Mouse (Mus musculus): ENCODE results near the gene Vmp1. TPM values are rescaled to one million over a fixed set of nuclear protein-coding genes. Genes with fewer than 3 reads are reported as not detected.

The Vmp1 gene
- polyA plus RNA-seq, 1 experiment, result 55.3 TPM

- TF ChIP-seq CTCF (conservative IDR thresholded peaks at IDR 0.05; ENCODE audit: insufficient read depth, insufficient read length, low read depth, low read length) (no peak), POLR2A (IDR thresholded peaks at IDR 0.05; ENCODE audit: low read depth, low read length) (no peak)
- 82% methylated on average over 4 of the region's 4 CpGs for WGBS
- Histone ChIP-seq H3K27me3 (replicated peaks; ENCODE audit: control insufficient read depth, insufficient read depth, low read length) (no peaks in the 10 kb centered on the region), H3K36me3 (ENCODE audit: control insufficient read depth, insufficient read depth, low read length) (no peaks in the 10 kb centered on the region), H3K4me1 (ENCODE audit: control insufficient read depth, insufficient read depth, low read length) (peaks cover 20% of the 10 kb centered on the region), H3K27ac (ENCODE audit: insufficient read depth, low read depth, low read length) (no peak overlapping the region), H3K4me3 (ENCODE audit: insufficient read depth, low read depth, low read length) (no peak overlapping the region)
- no peak for DNase-seq
Observed at GRCm38 (mm10) chr11:86591301-86591845, 92.3 kb downstream of the Vmp1 start.

GRCm38 (mm10) chr11:86590579-86590978 lies 93.1 kb downstream of the Vmp1 start:
- H3K4me3 ChIP-seq (ENCODE audit: insufficient read depth, low read depth, low read length), result no peak overlapping the region
- 93% methylated on average over 10 of the region's 10 CpGs for WGBS
- no peak overlapping the region for H3K27ac ChIP-seq (ENCODE audit: insufficient read depth, low read depth, low read length)
- DNase-seq, result no peak
- H3K4me1 ChIP-seq (ENCODE audit: control insufficient read depth, insufficient read depth, low read length), result peaks cover 14% of the 10 kb centered on the region
- TF ChIP-seq CTCF (conservative IDR thresholded peaks at IDR 0.05; ENCODE audit: insufficient read depth, insufficient read length, low read depth, low read length) (no peak), POLR2A (IDR thresholded peaks at IDR 0.05; ENCODE audit: low read depth, low read length) (no peak)
- no peaks in the 10 kb centered on the region for H3K27me3 ChIP-seq (replicated peaks; ENCODE audit: control insufficient read depth, insufficient read depth, low read length)
- no peaks in the 10 kb centered on the region for H3K36me3 ChIP-seq (ENCODE audit: control insufficient read depth, insufficient read depth, low read length)

GRCm38 (mm10) chr11:86590066-86590465 lies 93.6 kb downstream of the Vmp1 start:
- Histone ChIP-seq H3K4me1 (ENCODE audit: control insufficient read depth, insufficient read depth, low read length) (peaks cover 14% of the 10 kb centered on the region), H3K36me3 (ENCODE audit: control insufficient read depth, insufficient read depth, low read length) (no peaks in the 10 kb centered on the region), H3K27ac (ENCODE audit: insufficient read depth, low read depth, low read length) (no peak overlapping the region), H3K4me3 (ENCODE audit: insufficient read depth, low read depth, low read length) (no peak overlapping the region), H3K27me3 (replicated peaks; ENCODE audit: control insufficient read depth, insufficient read depth, low read length) (no peaks in the 10 kb centered on the region)
- 81% methylated on average over 4 of the region's 4 CpGs for WGBS
- DNase-seq, result no peak
- TF ChIP-seq POLR2A (IDR thresholded peaks at IDR 0.05; ENCODE audit: low read depth, low read length) (no peak), CTCF (conservative IDR thresholded peaks at IDR 0.05; ENCODE audit: insufficient read depth, insufficient read length, low read depth, low read length) (no peak)

- no peak for DNase-seq
- Histone ChIP-seq H3K27ac (ENCODE audit: insufficient read depth, low read depth, low read length) (no peak overlapping the region), H3K4me1 (ENCODE audit: control insufficient read depth, insufficient read depth, low read length) (peaks cover 13% of the 10 kb centered on the region), H3K36me3 (ENCODE audit: control insufficient read depth, insufficient read depth, low read length) (no peaks in the 10 kb centered on the region), H3K4me3 (ENCODE audit: insufficient read depth, low read depth, low read length) (no peak overlapping the region), H3K27me3 (replicated peaks; ENCODE audit: control insufficient read depth, insufficient read depth, low read length) (no peaks in the 10 kb centered on the region)
- 98% methylated on average over 4 of the region's 4 CpGs for WGBS
- TF ChIP-seq POLR2A (IDR thresholded peaks at IDR 0.05; ENCODE audit: low read depth, low read length) (no peak), CTCF (conservative IDR thresholded peaks at IDR 0.05; ENCODE audit: insufficient read depth, insufficient read length, low read depth, low read length) (no peak)
Observed at GRCm38 (mm10) chr11:86588583-86589298, 94.9 kb downstream of the Vmp1 start.

- TF ChIP-seq POLR2A (IDR thresholded peaks at IDR 0.05; ENCODE audit: low read depth, low read length) (no peak), CTCF (conservative IDR thresholded peaks at IDR 0.05; ENCODE audit: insufficient read depth, insufficient read length, low read depth, low read length) (no peak)
- H3K36me3 ChIP-seq (ENCODE audit: control insufficient read depth, insufficient read depth, low read length), result no peaks in the 10 kb centered on the region
- no peak for DNase-seq
- no peak overlapping the region for H3K4me3 ChIP-seq (ENCODE audit: insufficient read depth, low read depth, low read length)
- H3K27me3 ChIP-seq (replicated peaks; ENCODE audit: control insufficient read depth, insufficient read depth, low read length), result no peaks in the 10 kb centered on the region
- H3K4me1 ChIP-seq (ENCODE audit: control insufficient read depth, insufficient read depth, low read length), result peaks cover 9% of the 10 kb centered on the region
- 44% methylated on average over 7 of the region's 7 CpGs for WGBS
- peak overlapping the region; percentile 93 for H3K27ac ChIP-seq (ENCODE audit: insufficient read depth, low read depth, low read length)
Observed at GRCm38 (mm10) chr11:86587830-86588229, 95.8 kb downstream of the Vmp1 start.

GRCm38 (mm10) chr11:86586868-86587792 lies 96.5 kb downstream of the Vmp1 start:
- no peaks in the 10 kb centered on the region for H3K27me3 ChIP-seq (replicated peaks; ENCODE audit: control insufficient read depth, insufficient read depth, low read length)
- peak overlapping the region; percentile 71 for H3K4me3 ChIP-seq (ENCODE audit: insufficient read depth, low read depth, low read length)
- DNase-seq, result peak; percentile 90
- H3K36me3 ChIP-seq (ENCODE audit: control insufficient read depth, insufficient read depth, low read length), result no peaks in the 10 kb centered on the region
- peaks cover 14% of the 10 kb centered on the region for H3K4me1 ChIP-seq (ENCODE audit: control insufficient read depth, insufficient read depth, low read length)
- whole genome bisulfite sequencing, result 1% methylated on average over 15 of the region's 15 CpGs
- H3K27ac ChIP-seq (ENCODE audit: insufficient read depth, low read depth, low read length), result peak overlapping the region; percentile 96
- TF ChIP-seq CTCF (conservative IDR thresholded peaks at IDR 0.05; ENCODE audit: insufficient read depth, insufficient read length, low read depth, low read length) (no peak), POLR2A (IDR thresholded peaks at IDR 0.05; ENCODE audit: low read depth, low read length) (peak; percentile 91)
